Mouse (Mus musculus) layer of hippocampus, postnatal 14 days (tissue): Measurements from ENCODE around the gene Sgms1. TPM values are rescaled to one million over a fixed set of nuclear protein-coding genes. Genes with fewer than 3 reads are reported as not detected.
"Not testable (repeated sequence)": the region's sequence is repeated elsewhere in the genome, so short reads cannot be mapped to it uniquely, and the experiment has no call there.

Experiments
- DNase-seq, 2 experiments: peaks; one replicate each; pipeline ENCODE4 v3.0.0; 2021 to 2022; ENCODE audit warnings: low spot score in 2 of 2, mixed read lengths in 1 of 2
- total RNA-seq, 2 experiments: library from RNA; stranded (reverse); gene quantifications; 2 replicates each; pipeline ENCODE4 v1.2.3; 2021

Gene Sgms1
- total RNA-seq, 2 experiments from 2014 or later = 45.9 to 50.9 TPM

DNA sequence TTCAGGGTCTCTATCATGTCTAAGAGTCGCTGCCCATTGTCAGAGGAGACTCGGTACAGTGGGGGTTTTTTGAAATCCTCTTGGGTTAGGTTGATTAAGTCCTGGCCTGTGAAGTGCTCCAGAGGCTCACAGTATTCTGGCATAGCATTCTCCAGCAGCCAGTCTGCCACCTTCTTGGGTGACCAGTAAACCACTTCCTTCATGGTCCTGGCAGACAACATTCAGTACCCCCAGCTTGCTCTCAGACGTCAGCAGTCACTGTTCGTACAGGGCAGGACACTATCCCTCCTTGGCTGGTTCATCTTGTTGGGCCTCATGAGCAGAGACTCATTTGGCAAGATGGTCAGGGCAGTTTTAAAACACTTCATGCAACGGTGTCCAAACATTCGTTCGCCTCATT lies 229.6 kb downstream of the Sgms1 start:
- DNase-seq = no peak

DNA sequence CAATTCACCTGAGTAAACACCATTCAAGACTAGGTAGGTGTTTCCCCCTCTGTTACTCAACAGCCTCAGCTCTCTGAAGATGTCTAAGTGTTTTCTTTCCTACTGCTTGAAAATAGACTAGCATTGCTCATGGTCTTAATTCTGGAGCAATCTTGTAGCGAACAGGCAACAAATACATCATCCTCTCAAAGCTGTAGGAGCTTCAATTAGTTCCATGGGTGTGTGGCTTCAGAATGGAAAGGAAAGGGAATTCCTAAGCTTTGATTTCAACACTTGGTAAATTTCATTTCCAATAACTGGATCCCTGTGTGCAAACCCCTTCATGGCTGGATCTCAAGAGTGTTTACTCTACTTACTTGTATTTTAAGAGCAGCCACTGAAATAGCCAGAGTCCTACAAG lies 230.3 kb downstream of the Sgms1 start:
- DNase-seq = no peak

DNA sequence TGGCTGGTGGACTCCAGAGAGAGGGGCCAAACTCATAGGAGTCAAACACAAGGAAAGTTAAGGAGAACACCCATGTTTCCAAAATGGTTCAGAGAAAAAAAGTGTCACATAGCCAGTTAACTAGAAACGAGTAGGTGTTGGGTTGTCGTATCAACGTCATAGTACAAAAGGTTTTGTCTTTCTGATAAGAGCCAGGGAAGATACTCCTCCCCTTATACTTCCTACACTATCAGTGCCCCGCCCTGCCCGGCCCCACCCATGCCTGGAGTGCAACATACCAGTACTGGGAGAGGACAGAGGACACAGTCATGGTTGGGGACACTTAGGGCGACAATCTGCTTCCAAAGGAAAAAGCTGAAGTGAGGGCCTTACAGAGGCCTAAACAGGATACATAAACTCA lies 232.5 kb downstream of the Sgms1 start:
- DNase-seq = no peak

GRCm38 (mm10) chr19:32152529-32152928 lies 237.0 kb downstream of the Sgms1 start:
- DNase-seq = no peak

DNA sequence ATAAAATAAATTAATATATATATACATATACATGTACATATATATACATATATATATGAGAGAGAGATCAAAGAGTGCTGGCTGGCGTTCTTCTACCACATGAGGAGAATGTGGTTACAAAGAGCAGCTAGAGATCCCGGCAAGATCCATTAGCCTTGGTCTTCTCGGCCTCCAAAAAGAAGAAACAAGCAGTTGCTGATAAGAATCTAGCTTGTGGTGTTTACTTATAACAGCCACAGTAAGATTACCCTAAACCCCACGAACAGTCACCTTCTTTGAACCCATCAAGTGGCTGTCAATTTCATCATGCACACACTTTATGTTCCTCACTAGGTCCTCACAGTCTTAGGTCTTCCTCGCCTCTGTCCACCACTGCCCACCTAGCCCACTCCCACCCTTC lies 240.8 kb downstream of the Sgms1 start:
- no peak for DNase-seq

GRCm38 (mm10) chr19:32142383-32142782 lies 247.1 kb downstream of the Sgms1 start:
- no peak for DNase-seq

- DNase-seq = no peak
Observed at GRCm38 (mm10) chr19:32138361-32139088, 251.0 kb downstream of the Sgms1 start.

DNA sequence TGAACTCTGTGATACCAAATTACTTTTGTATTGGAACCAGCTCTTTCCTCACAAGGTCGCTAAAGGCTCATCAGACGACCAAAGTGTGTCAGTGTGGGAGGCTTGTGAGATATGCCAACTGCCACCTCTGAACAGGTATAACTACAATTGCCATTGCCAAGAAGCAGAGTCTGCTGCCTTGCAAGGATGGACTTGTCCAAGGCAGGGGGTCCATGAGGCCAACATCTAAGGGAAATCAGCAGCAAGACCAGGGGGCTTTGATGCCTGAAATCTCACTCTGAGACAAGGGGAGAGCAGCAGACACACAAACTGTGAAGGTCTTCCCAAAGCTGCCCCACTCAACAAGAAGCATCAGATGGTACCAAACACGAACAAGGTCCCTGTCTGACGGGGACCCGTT lies 251.6 kb downstream of the Sgms1 start:
- no peak for DNase-seq

GRCm38 (mm10) chr19:32136888-32137625 lies 252.5 kb downstream of the Sgms1 start:
- peak in 1 of 2 experiments; percentile 41 for DNase-seq

GRCm38 (mm10) chr19:32131707-32132488 lies 257.6 kb downstream of the Sgms1 start:
- not testable (repeated sequence) for DNase-seq

DNA sequence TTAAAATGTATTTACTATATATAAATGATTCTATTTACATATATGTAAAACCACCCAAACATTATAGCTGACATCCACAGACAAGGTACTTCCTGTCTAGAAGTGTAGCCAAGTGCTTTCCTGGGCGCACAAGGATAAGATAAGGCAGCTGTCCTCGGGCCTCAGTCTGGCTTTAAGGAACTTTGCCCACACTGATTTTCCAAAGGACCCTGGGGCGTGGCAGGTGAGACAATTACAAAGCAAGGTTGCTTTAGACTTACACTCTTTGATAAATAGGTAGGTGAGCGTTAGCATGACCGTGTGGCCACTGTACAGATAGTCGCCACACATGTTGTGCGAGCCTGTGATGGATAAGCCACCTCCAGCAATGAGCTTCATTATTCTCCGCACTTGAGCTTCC lies 260.2 kb downstream of the Sgms1 start:
- no peak for DNase-seq

DNA sequence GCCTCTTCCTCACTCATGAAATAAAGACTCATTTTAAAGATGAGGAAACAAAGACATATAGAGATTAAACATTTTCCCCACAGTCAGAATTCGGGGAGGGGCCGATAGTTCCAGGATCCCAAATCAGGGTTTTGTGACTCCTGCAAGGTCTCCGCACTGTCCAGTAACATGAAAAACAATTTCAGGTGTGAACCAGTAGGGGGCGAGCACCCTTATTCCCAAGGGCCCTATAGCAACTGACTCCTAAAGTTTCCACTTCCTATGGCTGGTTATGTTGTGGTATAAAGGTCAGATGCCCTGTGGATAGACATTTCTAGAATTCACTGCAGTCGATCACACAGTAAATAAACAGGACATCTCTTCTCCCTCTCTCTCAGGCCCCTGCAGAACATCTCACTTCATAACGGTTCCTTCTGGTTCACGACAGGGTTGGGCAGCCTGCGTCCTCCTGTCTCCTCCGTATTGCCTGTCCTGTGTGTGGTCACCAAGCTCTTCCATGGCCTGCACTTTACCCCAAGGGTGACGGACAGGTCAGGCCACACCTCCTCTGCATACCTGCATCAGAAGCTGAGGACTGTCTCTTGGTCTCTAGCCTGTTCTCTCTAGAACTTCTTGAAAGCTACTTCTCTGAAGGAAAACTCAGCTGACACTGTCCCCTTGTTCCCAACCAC lies 262.2 kb downstream of the Sgms1 start:
- DNase-seq = no peak

GRCm38 (mm10) chr19:32124155-32124554 lies 265.4 kb downstream of the Sgms1 start:
- no peak for DNase-seq

DNA sequence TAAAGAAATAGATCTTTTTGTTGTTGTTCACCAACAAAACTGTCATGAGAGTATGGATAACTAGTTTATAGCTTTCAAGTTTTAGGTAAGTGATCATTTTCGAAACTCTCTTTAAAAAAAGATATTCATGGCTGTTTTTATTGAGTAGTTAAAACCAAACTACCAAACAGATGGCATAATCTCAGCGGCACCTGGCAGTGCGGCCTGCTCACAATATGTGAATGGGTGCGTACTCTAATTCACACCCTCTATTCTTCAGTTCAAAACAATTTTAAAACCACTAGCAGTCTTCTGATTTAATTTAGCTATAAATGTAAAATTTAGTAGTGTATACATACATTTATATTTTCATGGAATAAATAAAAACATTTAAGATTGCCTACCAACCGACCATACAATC lies 266.3 kb downstream of the Sgms1 start:
- peak in 1 of 2 experiments; percentile 78 for DNase-seq

DNA sequence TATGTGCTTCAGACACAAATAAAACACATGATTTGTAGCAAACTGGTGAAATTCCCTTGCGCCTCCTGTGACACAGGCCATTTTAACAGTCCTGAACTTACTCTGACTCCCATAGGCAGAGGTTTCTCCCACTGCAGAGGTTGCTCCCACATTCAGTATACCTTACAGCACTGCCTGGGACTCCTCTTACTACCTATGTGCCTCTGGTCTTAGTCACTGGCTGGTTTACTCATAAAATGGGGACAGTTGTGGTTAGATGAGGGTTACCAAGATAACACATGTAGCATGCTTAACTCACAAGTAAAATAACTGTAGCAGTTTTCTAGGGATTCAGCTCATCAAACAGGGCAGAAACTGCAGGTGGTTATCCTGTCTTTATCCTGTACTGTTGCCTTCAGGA lies 268.7 kb downstream of the Sgms1 start:
- no peak for DNase-seq

- no peak for DNase-seq
Observed at GRCm38 (mm10) chr19:32119666-32120065, 269.8 kb downstream of the Sgms1 start.

DNA sequence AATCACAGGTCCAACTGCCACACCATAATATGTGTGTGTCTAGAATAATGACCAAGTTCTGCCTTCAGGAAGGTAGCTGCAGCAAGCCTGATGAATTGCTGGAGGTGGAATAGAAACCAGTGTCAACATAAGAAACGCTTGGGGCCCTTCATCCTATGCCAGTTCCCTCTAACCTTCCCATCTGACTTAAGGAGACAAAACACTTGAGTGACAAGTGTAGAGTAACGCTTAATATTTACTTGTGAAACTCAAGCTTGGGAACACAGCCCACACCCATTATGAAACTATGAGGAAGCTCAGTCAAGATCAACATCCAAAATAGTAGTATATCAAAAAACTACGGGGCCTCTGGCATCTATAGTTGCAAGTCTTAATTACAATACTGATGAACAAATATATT lies 271.0 kb downstream of the Sgms1 start:
- DNase-seq = no peak

DNA sequence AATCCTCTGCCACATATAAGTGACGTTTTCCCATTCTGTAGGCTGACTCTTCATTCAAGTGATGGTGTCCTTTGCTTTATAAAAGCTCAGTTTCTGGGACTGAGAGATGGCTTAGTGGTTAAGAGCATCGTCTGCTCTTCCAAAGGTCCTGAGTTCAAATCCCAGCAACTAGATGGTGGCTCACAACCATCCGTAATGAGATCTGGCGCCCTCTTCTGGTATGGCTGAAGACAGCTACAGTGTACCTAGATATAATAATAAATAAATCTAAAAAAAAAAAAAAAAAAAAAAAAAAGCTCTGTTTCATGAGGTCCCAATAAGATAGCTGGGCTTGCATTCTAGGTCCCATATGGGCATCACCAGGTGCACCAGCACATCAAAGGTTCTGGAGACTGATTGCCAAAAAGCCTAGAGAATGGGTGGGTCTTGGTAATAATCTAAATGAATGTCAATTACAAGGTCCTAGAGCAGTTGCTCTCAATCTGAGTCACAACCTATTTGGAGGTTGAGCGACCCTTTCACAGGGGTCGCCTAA lies 272.0 kb downstream of the Sgms1 start:
- no peak for DNase-seq

GRCm38 (mm10) chr19:32111866-32112790 lies 277.4 kb downstream of the Sgms1 start:
- DNase-seq = no peak

GRCm38 (mm10) chr19:32107771-32108306 lies 281.7 kb downstream of the Sgms1 start, which contains the start of gene Asah2:
Gene Asah2, minus strand, starts transcription at chr19:32108211.
- DNase-seq = peak; percentile 64 to 73
